In the genomic region with DNA sequence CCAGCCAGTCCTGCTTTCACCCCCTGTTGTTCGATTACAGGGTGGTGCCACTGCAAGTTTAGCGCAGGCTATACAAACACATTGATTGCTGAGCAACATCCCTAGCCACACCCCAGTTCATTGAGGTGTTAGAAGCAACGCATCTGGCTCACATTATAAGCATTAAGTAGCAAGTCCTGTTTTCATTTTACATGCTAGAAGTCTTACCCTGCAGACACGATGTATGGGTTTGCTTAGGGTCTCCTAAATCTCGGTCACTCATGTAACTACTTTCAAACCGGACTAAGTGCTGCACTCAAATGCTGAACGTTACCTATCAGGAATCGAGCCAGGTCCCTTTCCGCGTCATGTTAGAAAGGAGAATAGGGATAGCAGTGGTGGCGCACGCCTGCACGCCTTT, we compare ENCODE assay signal across 8 mouse cellular contexts. TPM values are rescaled to one million over a fixed set of nuclear protein-coding genes. Genes with fewer than 3 reads are reported as not detected.
DNase-seq lines count a peak whose midpoint lies in the region; ATAC-seq and TF ChIP-seq lines count a peak whose summit lies in the region.

No protein-coding gene starts in this region.

- DNase-seq in lung, embryonic 14.5 days: peak; percentile 26
- no peak for DNase-seq in lung, postnatal 36 days
- DNase-seq in midbrain, embryonic 11.5 days (ENCODE audit: low spot score, missing footprints): no peak
- DNase-seq in spleen, postnatal 14 days (ENCODE audit: low spot score in 2 of 2): no peak
- DNase-seq in left cerebral cortex, adult 18-20 months (ENCODE audit: low spot score in 2 of 2): no peak
- DNase-seq in yolk sac, embryonic 10.5 days (ENCODE audit: low spot score): no peak

- peak overlapping the region; percentile 59 for H3K4me3 ChIP-seq in lung, embryonic 14.5 days (ENCODE audit: low read depth, low read length)
- peak overlapping the region; percentile 12 for H3K4me3 ChIP-seq in brown adipose tissue, adult 24 weeks (ENCODE audit: insufficient read depth, low read depth, low read length)
- peak overlapping the region; percentile 76 for H3K4me3 ChIP-seq in hindbrain, embryonic 15.5 days
- H3K4me3 ChIP-seq in midbrain, embryonic 11.5 days (ENCODE audit: low read depth, low read length): peak overlapping the region; percentile 22

- WGBS in lung, embryonic 14.5 days: 20% methylated on average over 13 of the region's 13 CpGs
- 30% methylated on average over 13 of the region's 13 CpGs for WGBS in hindbrain, embryonic 15.5 days
- WGBS in midbrain, embryonic 11.5 days: 38% methylated on average over 13 of the region's 13 CpGs

- H3K4me2 ChIP-seq in lung, embryonic 14.5 days: peak overlapping the region; percentile 57
- H3K4me2 ChIP-seq in hindbrain, embryonic 15.5 days: peak overlapping the region; percentile 78
- H3K4me2 ChIP-seq in midbrain, embryonic 11.5 days: peak overlapping the region; percentile 42

- no peak for ATAC-seq in lung, embryonic 14.5 days (ENCODE audit: insufficient read depth)
- no peak for ATAC-seq in hindbrain, embryonic 15.5 days (ENCODE audit: low FRiP score, low read depth)
- no peak for ATAC-seq in midbrain, embryonic 11.5 days (ENCODE audit: low FRiP score)

- TF ChIP-seq CTCF in lung, embryonic 14.5 days (IDR thresholded peaks at IDR 0.05; ENCODE audit: low read depth): no peak

- H3K9me3 ChIP-seq in lung, embryonic 14.5 days (ENCODE audit: low read depth, low read length): no peaks in the 10 kb centered on the region
- no peaks in the 10 kb centered on the region for H3K9me3 ChIP-seq in hindbrain, embryonic 15.5 days
- H3K9me3 ChIP-seq in midbrain, embryonic 11.5 days (ENCODE audit: control insufficient read depth, low read length): no peaks in the 10 kb centered on the region

- H3K4me1 ChIP-seq in lung, embryonic 14.5 days (ENCODE audit: insufficient read depth): peaks cover 7% of the 10 kb centered on the region; the same call in 1 of the 2 replicates
- H3K4me1 ChIP-seq in brown adipose tissue, adult 24 weeks (ENCODE audit: control insufficient read depth, insufficient read depth, insufficient read length, low read length): no peaks in the 10 kb centered on the region
- peaks cover 12% of the 10 kb centered on the region for H3K4me1 ChIP-seq in hindbrain, embryonic 15.5 days (replicated peaks)
- H3K4me1 ChIP-seq in midbrain, embryonic 11.5 days (ENCODE audit: control insufficient read depth, insufficient read depth, low read length): peaks cover 10% of the 10 kb centered on the region

- no peaks in the 10 kb centered on the region for H3K36me3 ChIP-seq in lung, embryonic 14.5 days (ENCODE audit: insufficient read depth)
- no peaks in the 10 kb centered on the region for H3K36me3 ChIP-seq in hindbrain, embryonic 15.5 days
- H3K36me3 ChIP-seq in midbrain, embryonic 11.5 days (ENCODE audit: control insufficient read depth, insufficient read depth, low read length): no peaks in the 10 kb centered on the region

- no peak overlapping the region for H3K27ac ChIP-seq in lung, embryonic 14.5 days (ENCODE audit: low read depth)
- no peak overlapping the region for H3K27ac ChIP-seq in brown adipose tissue, adult 24 weeks (replicated peaks; ENCODE audit: low read depth, low read length)
- no peak overlapping the region for H3K27ac ChIP-seq in hindbrain, embryonic 15.5 days (replicated peaks)
- no peak overlapping the region for H3K27ac ChIP-seq in midbrain, embryonic 11.5 days (ENCODE audit: low read depth, low read length)

- peak overlapping the region; percentile 45 for H3K9ac ChIP-seq in lung, embryonic 14.5 days
- H3K9ac ChIP-seq in hindbrain, embryonic 15.5 days: peak overlapping the region; percentile 36; the same call in 1 of the 2 replicates
- peak overlapping the region; percentile 31 for H3K9ac ChIP-seq in midbrain, embryonic 11.5 days (ENCODE audit: low read length)

- H3K27me3 ChIP-seq in lung, embryonic 14.5 days (ENCODE audit: insufficient read depth, low read length): no peaks in the 10 kb centered on the region
- no peaks in the 10 kb centered on the region for H3K27me3 ChIP-seq in hindbrain, embryonic 15.5 days
- no peaks in the 10 kb centered on the region for H3K27me3 ChIP-seq in midbrain, embryonic 11.5 days (ENCODE audit: control insufficient read depth, insufficient read depth, low read length)

RNA-seq across cellular contexts. Expression of gene Snupn, which starts 0.9 kb away (rescaled TPM):
- polyA plus RNA-seq in lung, embryonic 14.5 days (2014; fragmentation: Nextera tagmentation; extraction: Ambion mirVana): 23.2 and 24.2 TPM in 2 replicates
- polyA plus RNA-seq in brown adipose tissue, adult 24 weeks (2012; ENCODE audit: insufficient read depth, insufficient read length, missing spikeins): 9.4 and 10.9 TPM in 2 replicates
- polyA plus RNA-seq in hindbrain, embryonic 15.5 days (2015; fragmentation: Nextera tagmentation; extraction: Ambion mirVana): 27.6 and 27.8 TPM in 2 replicates
- polyA plus RNA-seq in midbrain, embryonic 11.5 days (2014; fragmentation: Nextera tagmentation; extraction: Ambion mirVana): 28.1 and 28.4 TPM in 2 replicates
- 10 to 100 TPM; 16.1 to 16.7 TPM for total RNA-seq in left cerebral cortex, adult 18-20 months (2021)

RNA-seq across cellular contexts. Expression of gene Imp3, which starts 12.5 kb away (rescaled TPM):
- 69.6 and 75.1 TPM in 2 replicates for polyA plus RNA-seq in lung, embryonic 14.5 days (2014; fragmentation: Nextera tagmentation; extraction: Ambion mirVana)
- polyA plus RNA-seq in brown adipose tissue, adult 24 weeks (2012; ENCODE audit: insufficient read depth, insufficient read length, missing spikeins): 52.9 and 57.6 TPM in 2 replicates
- 70.5 and 70.7 TPM in 2 replicates for polyA plus RNA-seq in hindbrain, embryonic 15.5 days (2015; fragmentation: Nextera tagmentation; extraction: Ambion mirVana)
- 57.0 and 69.4 TPM in 2 replicates for polyA plus RNA-seq in midbrain, embryonic 11.5 days (2014; fragmentation: Nextera tagmentation; extraction: Ambion mirVana)
- 10 to 100 TPM; 47.6 to 52.3 TPM for total RNA-seq in left cerebral cortex, adult 18-20 months (2021)

RNA-seq across cellular contexts. Expression of gene Snx33, which starts 21.6 kb away (rescaled TPM):
- 7.8 and 9.5 TPM in 2 replicates for polyA plus RNA-seq in lung, embryonic 14.5 days (2014; fragmentation: Nextera tagmentation; extraction: Ambion mirVana)
- 5.9 and 6.8 TPM in 2 replicates for polyA plus RNA-seq in brown adipose tissue, adult 24 weeks (2012; ENCODE audit: insufficient read depth, insufficient read length, missing spikeins)
- polyA plus RNA-seq in hindbrain, embryonic 15.5 days (2015; fragmentation: Nextera tagmentation; extraction: Ambion mirVana): 2.8 and 3.1 TPM in 2 replicates
- polyA plus RNA-seq in midbrain, embryonic 11.5 days (2014; fragmentation: Nextera tagmentation; extraction: Ambion mirVana): 4.8 and 4.9 TPM in 2 replicates
- 1 to 10 TPM; 6.8 to 7.4 TPM for total RNA-seq in left cerebral cortex, adult 18-20 months (2021)

RNA-seq across cellular contexts. Expression of gene Ptpn9, which starts 45.0 kb away (rescaled TPM):
- polyA plus RNA-seq in lung, embryonic 14.5 days (2014; fragmentation: Nextera tagmentation; extraction: Ambion mirVana): 39.5 and 40.9 TPM in 2 replicates
- polyA plus RNA-seq in brown adipose tissue, adult 24 weeks (2012; ENCODE audit: insufficient read depth, insufficient read length, missing spikeins): 9.8 and 13.4 TPM in 2 replicates
- polyA plus RNA-seq in hindbrain, embryonic 15.5 days (2015; fragmentation: Nextera tagmentation; extraction: Ambion mirVana): 25.4 and 30.1 TPM in 2 replicates
- polyA plus RNA-seq in midbrain, embryonic 11.5 days (2014; fragmentation: Nextera tagmentation; extraction: Ambion mirVana): 30.9 and 31.6 TPM in 2 replicates
- total RNA-seq in left cerebral cortex, adult 18-20 months (2021): 10 to 100 TPM; 33.8 to 34.5 TPM

Comparison
In these comparisons a context has a peak if more than half of its experiments do, and no peak if none do; other contexts are left out.
1. H3K4me3 ChIP-seq: peak in every context shown above with its lines; median percentile 76 in hindbrain, embryonic 15.5 days; 59 in lung, embryonic 14.5 days; 22 in midbrain, embryonic 11.5 days; 12 in brown adipose tissue, adult 24 weeks.